Mouse (Mus musculus): ENCODE measurements around the gene Prrt4. TPM values are rescaled to one million over a fixed set of nuclear protein-coding genes. Genes with fewer than 3 reads are reported as not detected.

Prrt4 gene
- polyA plus RNA-seq, 1 experiment from 2014 or later, result 0.67 TPM

DNA sequence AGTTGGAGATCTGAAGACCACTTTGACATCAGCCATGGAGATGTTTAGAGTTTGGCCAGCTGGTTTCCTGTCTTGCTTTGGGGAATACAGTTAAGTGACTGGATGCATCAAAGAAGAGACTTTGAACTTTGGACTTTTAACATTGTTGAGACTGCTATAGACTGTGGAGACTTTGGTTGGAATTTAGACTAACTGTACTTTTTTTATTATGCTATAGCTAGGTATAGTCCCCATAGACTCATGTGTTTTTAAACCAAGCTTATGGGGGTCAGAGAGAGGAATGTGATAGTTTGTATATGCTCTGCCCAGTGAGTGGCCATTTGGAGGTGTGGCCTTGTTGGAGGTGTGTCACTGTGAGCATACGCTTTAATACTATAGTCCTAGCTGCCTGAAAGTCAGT, 29.4 kb downstream of the Prrt4 start:
- Histone ChIP-seq H3K9ac (ENCODE audit: low read length) (no peak overlapping the region), H3K36me3 (ENCODE audit: control insufficient read depth, insufficient read depth, low read length) (no peaks in the 10 kb centered on the region; the same call in 1 of the 2 replicates), H3K9me3 (ENCODE audit: control insufficient read depth, low read length) (no peaks in the 10 kb centered on the region), H3K4me2 (ENCODE audit: low read depth, low read length, severe bottlenecking) (no peak overlapping the region), H3K4me3 (ENCODE audit: low read depth, low read length) (no peak overlapping the region), H3K27ac (ENCODE audit: low read depth, low read length) (no peak overlapping the region), H3K27me3 (ENCODE audit: control insufficient read depth, insufficient read depth, low read length) (no peaks in the 10 kb centered on the region), H3K4me1 (replicated peaks; ENCODE audit: control insufficient read depth, insufficient read depth, low read length) (no peaks in the 10 kb centered on the region)
- 90% methylated on average over 1 of the region's 1 CpGs for WGBS
- ATAC-seq (replicated peaks; ENCODE audit: low FRiP score) (no peak), DNase-seq (ENCODE audit: low spot score) (no peak)

GRCm38 (mm10) chr6:29147407-29148010, 31.9 kb downstream of the Prrt4 start:
- H3K27ac ChIP-seq (ENCODE audit: low read depth, low read length), result no peak overlapping the region
- no peak overlapping the region for H3K9ac ChIP-seq (ENCODE audit: low read length)
- no peaks in the 10 kb centered on the region; the same call in 1 of the 2 replicates for H3K36me3 ChIP-seq (ENCODE audit: control insufficient read depth, insufficient read depth, low read length)
- H3K4me1 ChIP-seq (replicated peaks; ENCODE audit: control insufficient read depth, insufficient read depth, low read length), result no peaks in the 10 kb centered on the region
- H3K27me3 ChIP-seq (ENCODE audit: control insufficient read depth, insufficient read depth, low read length), result no peaks in the 10 kb centered on the region
- H3K4me2 ChIP-seq (ENCODE audit: low read depth, low read length, severe bottlenecking), result no peak overlapping the region
- ATAC-seq (replicated peaks; ENCODE audit: low FRiP score) (no peak), DNase-seq (ENCODE audit: low spot score) (no peak)
- 85% methylated on average over 5 of the region's 5 CpGs for WGBS
- H3K9me3 ChIP-seq (ENCODE audit: control insufficient read depth, low read length), result no peaks in the 10 kb centered on the region
- no peak overlapping the region for H3K4me3 ChIP-seq (ENCODE audit: low read depth, low read length)

DNA sequence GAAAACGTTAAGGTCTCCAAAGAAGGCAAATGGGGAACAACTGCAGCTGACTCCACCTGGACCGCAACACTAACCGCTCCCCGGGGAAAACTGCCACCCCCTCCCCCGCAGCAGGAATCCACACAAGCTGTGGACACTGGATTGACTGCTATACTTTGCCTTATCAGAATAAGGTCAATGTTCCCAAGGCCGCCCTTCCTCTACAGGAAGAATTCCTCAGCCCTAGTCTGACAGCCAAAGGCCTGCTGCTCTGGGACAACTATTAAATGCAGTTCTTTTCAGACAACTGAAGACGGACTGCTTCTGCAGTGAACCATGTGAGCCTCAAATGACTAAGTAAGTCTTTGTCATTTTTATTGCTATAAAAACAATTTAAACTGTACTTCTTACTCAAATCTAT, 32.7 kb downstream of the Prrt4 start:
- Histone ChIP-seq H3K4me1 (replicated peaks; ENCODE audit: control insufficient read depth, insufficient read depth, low read length) (no peaks in the 10 kb centered on the region), H3K4me3 (ENCODE audit: low read depth, low read length) (no peak overlapping the region), H3K36me3 (ENCODE audit: control insufficient read depth, insufficient read depth, low read length) (no peaks in the 10 kb centered on the region; the same call in 1 of the 2 replicates), H3K9ac (ENCODE audit: low read length) (no peak overlapping the region), H3K27ac (ENCODE audit: low read depth, low read length) (no peak overlapping the region), H3K9me3 (ENCODE audit: control insufficient read depth, low read length) (no peaks in the 10 kb centered on the region), H3K4me2 (ENCODE audit: low read depth, low read length, severe bottlenecking) (no peak overlapping the region), H3K27me3 (ENCODE audit: control insufficient read depth, insufficient read depth, low read length) (no peaks in the 10 kb centered on the region)
- 87% methylated on average over 7 of the region's 7 CpGs for WGBS
- no peak for DNase-seq (ENCODE audit: low spot score)
- ATAC-seq (replicated peaks; ENCODE audit: low FRiP score), result no peak

DNA sequence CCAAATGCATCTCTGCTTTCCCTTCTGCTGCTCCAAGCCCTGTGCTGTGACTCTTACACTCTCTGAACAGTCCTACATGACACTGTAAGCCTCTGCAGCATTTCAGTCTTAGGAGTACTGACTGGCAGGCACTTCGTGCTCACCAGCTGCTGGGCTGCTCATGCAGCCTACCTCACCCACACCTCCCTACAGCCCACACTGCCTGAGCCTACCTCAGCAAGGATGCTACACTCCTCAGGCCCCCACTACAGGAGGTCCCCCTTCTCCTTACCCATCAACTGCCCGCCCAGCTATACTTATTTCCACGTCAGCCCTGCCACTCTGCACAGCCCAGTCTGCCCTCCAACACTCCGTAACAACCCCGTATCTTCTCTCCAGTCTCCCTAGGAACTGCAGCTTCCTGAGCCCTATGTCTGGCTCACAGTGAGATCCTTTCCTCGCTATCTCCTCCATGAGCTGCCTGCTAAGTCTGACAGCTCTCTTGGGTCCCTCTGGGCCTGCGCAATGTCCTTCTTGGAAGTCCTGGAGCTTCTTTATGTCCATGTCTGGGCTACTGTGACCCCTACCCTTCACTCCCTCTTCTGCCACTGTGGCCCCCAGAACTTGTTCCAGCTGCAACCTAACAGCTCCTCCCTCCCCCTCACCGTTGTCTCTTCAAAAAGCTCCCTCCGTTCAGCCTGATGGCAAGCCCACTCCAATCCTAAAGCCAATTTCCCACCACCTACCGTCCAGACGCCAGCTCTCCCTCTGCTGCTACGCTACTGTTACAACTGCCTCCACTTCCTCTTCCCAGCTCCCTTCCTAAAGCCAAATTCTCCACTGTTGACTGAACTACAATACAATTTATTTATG, 33.7 kb downstream of the Prrt4 start:
- no peak overlapping the region for H3K4me2 ChIP-seq (ENCODE audit: low read depth, low read length, severe bottlenecking)
- WGBS, result 77% methylated on average over 12 of the region's 12 CpGs
- no peaks in the 10 kb centered on the region for H3K9me3 ChIP-seq (ENCODE audit: control insufficient read depth, low read length)
- no peak overlapping the region for H3K4me3 ChIP-seq (ENCODE audit: low read depth, low read length)
- no peaks in the 10 kb centered on the region for H3K4me1 ChIP-seq (replicated peaks; ENCODE audit: control insufficient read depth, insufficient read depth, low read length)
- no peak for DNase-seq (ENCODE audit: low spot score)
- H3K27ac ChIP-seq (ENCODE audit: low read depth, low read length), result no peak overlapping the region
- no peaks in the 10 kb centered on the region for H3K27me3 ChIP-seq (ENCODE audit: control insufficient read depth, insufficient read depth, low read length)
- no peak overlapping the region for H3K9ac ChIP-seq (ENCODE audit: low read length)
- H3K36me3 ChIP-seq (ENCODE audit: control insufficient read depth, insufficient read depth, low read length), result no peaks in the 10 kb centered on the region; the same call in 1 of the 2 replicates
- ATAC-seq (replicated peaks; ENCODE audit: low FRiP score), result no peak

DNA sequence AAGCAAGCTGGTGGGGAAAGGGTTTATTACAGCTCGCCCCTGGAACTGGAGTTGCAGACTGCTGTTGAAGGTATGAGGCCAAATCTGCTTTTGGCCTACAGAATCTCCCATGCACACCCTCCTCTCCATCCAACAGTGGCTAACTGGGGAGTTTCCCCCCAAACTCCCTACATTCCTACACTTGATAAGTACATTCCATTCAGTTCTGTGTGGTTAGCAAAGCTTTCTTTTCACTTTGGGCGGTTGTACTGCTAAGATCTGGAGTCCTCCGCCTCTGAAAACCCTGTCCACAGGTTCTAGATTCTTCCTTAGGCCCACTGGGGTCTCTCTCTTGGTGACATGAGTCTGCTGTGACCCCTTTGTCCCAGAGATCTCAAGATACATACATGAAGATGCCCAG, 34.4 kb downstream of the Prrt4 start:
- no peak for DNase-seq (ENCODE audit: low spot score)
- no peak for ATAC-seq (replicated peaks; ENCODE audit: low FRiP score)
- Histone ChIP-seq H3K4me1 (replicated peaks; ENCODE audit: control insufficient read depth, insufficient read depth, low read length) (no peaks in the 10 kb centered on the region), H3K27ac (ENCODE audit: low read depth, low read length) (no peak overlapping the region), H3K4me2 (ENCODE audit: low read depth, low read length, severe bottlenecking) (no peak overlapping the region), H3K36me3 (ENCODE audit: control insufficient read depth, insufficient read depth, low read length) (no peaks in the 10 kb centered on the region; the same call in 1 of the 2 replicates), H3K9ac (ENCODE audit: low read length) (no peak overlapping the region), H3K9me3 (ENCODE audit: control insufficient read depth, low read length) (no peaks in the 10 kb centered on the region), H3K4me3 (ENCODE audit: low read depth, low read length) (no peak overlapping the region), H3K27me3 (ENCODE audit: control insufficient read depth, insufficient read depth, low read length) (no peaks in the 10 kb centered on the region)
- WGBS, result 89% methylated on average over 3 of the region's 3 CpGs

DNA sequence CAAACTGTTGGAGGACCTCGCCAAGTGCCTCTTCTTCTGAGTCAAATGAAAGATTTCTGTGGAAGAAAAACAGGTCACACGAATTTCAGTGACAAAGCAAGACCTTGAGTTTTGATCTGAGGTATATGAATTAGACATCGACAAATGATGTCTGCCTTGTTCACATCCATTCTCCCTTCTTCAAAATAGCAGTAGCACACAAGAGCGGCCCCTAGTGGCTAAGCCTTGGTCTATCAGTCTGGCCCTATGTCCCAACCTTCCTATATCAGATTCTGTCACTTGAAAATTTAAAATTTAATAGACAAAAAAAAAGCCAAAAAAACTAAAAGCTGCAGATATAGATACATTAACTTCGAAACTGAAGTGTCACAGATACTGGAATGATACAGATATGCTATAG, 35.8 kb downstream of the Prrt4 start:
- DNase-seq (ENCODE audit: low spot score) (peak; percentile 76), ATAC-seq (replicated peaks; ENCODE audit: low FRiP score) (no peak)
- H3K4me2 ChIP-seq (ENCODE audit: low read depth, low read length, severe bottlenecking), result no peak overlapping the region
- WGBS, result 43% methylated on average over 5 of the region's 5 CpGs
- no peaks in the 10 kb centered on the region; the same call in 1 of the 2 replicates for H3K36me3 ChIP-seq (ENCODE audit: control insufficient read depth, insufficient read depth, low read length)
- no peak overlapping the region for H3K4me3 ChIP-seq (ENCODE audit: low read depth, low read length)
- H3K4me1 ChIP-seq (replicated peaks; ENCODE audit: control insufficient read depth, insufficient read depth, low read length), result no peaks in the 10 kb centered on the region
- H3K9me3 ChIP-seq (ENCODE audit: control insufficient read depth, low read length), result no peaks in the 10 kb centered on the region
- H3K27ac ChIP-seq (ENCODE audit: low read depth, low read length), result no peak overlapping the region
- no peaks in the 10 kb centered on the region for H3K27me3 ChIP-seq (ENCODE audit: control insufficient read depth, insufficient read depth, low read length)
- H3K9ac ChIP-seq (ENCODE audit: low read length), result no peak overlapping the region

GRCm38 (mm10) chr6:29137441-29137840, 41.9 kb downstream of the Prrt4 start:
- Histone ChIP-seq H3K9ac (ENCODE audit: low read length) (no peak overlapping the region), H3K4me3 (ENCODE audit: low read depth, low read length) (no peak overlapping the region), H3K9me3 (ENCODE audit: control insufficient read depth, low read length) (no peaks in the 10 kb centered on the region), H3K4me1 (replicated peaks; ENCODE audit: control insufficient read depth, insufficient read depth, low read length) (no peaks in the 10 kb centered on the region), H3K27me3 (ENCODE audit: control insufficient read depth, insufficient read depth, low read length) (no peaks in the 10 kb centered on the region), H3K4me2 (ENCODE audit: low read depth, low read length, severe bottlenecking) (no peak overlapping the region), H3K36me3 (ENCODE audit: control insufficient read depth, insufficient read depth, low read length) (peaks cover 2% of the 10 kb centered on the region; the same call in 1 of the 2 replicates), H3K27ac (ENCODE audit: low read depth, low read length) (no peak overlapping the region)
- WGBS, result 96% methylated on average over 9 of the region's 9 CpGs
- no peak for DNase-seq (ENCODE audit: low spot score)
- ATAC-seq (replicated peaks; ENCODE audit: low FRiP score), result no peak

DNA sequence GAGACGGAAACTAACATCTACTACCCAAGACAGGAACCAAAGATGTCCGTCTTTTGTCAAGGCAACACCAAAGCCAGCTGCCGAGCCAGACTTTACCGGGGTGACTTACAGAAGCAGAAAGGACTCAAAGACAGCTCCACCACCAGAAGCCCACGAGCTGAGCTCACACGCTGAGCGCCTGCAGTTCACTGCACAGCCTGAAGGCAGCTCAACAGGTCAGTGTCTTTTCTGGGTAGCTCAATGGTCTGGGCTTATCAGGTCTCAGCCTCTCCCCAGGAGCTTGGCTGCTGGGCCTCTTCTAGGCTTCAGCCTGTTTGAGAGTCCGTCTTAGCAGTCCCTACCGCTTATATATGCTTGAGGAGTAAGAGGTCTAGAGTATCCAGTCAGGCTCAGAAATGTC, 46.3 kb downstream of the Prrt4 start:
- ATAC-seq (replicated peaks; ENCODE audit: low FRiP score) (no peak), DNase-seq (ENCODE audit: low spot score) (no peak)
- Histone ChIP-seq H3K9me3 (ENCODE audit: control insufficient read depth, low read length) (no peaks in the 10 kb centered on the region), H3K4me1 (replicated peaks; ENCODE audit: control insufficient read depth, insufficient read depth, low read length) (no peaks in the 10 kb centered on the region), H3K36me3 (ENCODE audit: control insufficient read depth, insufficient read depth, low read length) (peaks cover 2% of the 10 kb centered on the region; the same call in 1 of the 2 replicates), H3K27ac (ENCODE audit: low read depth, low read length) (no peak overlapping the region), H3K27me3 (ENCODE audit: control insufficient read depth, insufficient read depth, low read length) (no peaks in the 10 kb centered on the region), H3K4me3 (ENCODE audit: low read depth, low read length) (no peak overlapping the region), H3K4me2 (ENCODE audit: low read depth, low read length, severe bottlenecking) (no peak overlapping the region), H3K9ac (ENCODE audit: low read length) (no peak overlapping the region)
- 91% methylated on average over 9 of the region's 9 CpGs for WGBS

All from forebrain, embryonic 11.5 days (tissue).